Mouse (Mus musculus) thymus, adult 2 months (tissue): ENCODE measurements around the gene Ran.

Experiments used
- CTCF ChIP-seq: fragments of 200-500 bp; IDR thresholded peaks from 2 replicates; pipeline ENCODE4 v1.5.1; 2012; ENCODE audit warnings: mild to moderate bottlenecking, control low read depth, low read length, moderate library complexity, borderline replicate concordance; ENCODE audit not compliant: control insufficient read depth, poor library complexity, insufficient read depth; ENCODE audit errors: extremely low read depth
- POLR2A ChIP-seq: fragments of 200-500 bp; IDR thresholded peaks from 2 replicates; pipeline ENCODE4 v1.6.1; 2012; ENCODE audit warnings: mild to moderate bottlenecking, low read length, control low read depth, moderate library complexity; ENCODE audit not compliant: control insufficient read depth, poor library complexity, insufficient read depth; ENCODE audit errors: extremely low read depth

DNA sequence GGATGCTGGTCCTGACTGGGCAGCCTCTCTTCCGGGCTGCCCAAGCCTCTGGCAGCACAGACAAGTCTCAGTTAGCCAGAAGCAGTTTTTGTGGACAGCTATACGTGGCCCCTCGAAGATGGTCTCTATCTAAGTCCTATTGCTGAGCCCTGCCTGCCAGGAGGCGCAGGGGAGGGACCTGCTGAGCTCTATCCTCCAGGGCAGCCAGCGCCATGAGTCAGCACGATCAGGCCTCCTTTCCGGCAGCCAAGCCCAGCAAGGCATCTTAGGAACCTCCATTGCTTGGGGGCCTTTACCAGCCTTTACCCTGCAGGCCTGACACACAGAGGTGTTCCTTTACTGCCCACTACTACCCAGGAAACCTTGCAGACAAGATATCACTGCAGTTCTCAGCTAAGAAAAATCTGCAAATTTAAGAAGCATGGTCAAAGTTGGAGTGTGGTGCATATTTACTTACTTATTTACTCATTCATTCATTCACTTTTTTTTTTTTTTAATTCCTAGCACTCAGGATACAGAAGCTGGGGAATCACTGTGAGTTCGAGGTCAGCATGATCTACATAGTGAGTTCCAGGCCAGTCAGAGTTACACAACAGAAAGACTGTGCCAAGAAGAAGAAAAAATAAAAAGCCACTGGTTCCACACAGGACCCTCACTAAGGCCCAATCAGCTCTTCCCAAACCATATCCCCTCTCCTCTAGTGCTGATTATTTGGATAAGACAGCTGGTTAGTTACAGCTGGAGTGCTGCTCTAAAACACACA is 19.0 kb upstream of the Ran start:
- TF ChIP-seq CTCF (no peak), POLR2A (no peak)
